Mouse (Mus musculus) E14TG2a.4 (cell line): ENCODE measurements around the gene Prf1.

Experiments used
- H3K27me3 ChIP-seq: 2 replicates; pipeline ENCODE4 v1.6.1; 2014; ENCODE audit warnings: low read length, control low read depth; ENCODE audit not compliant: insufficient read depth
- H3K36me3 ChIP-seq: 2 replicates; pipeline ENCODE4 v1.6.1; 2014; ENCODE audit warnings: low read length, control low read depth; ENCODE audit not compliant: insufficient read depth
- H3K4me1 ChIP-seq: replicated peaks from 2 replicates; pipeline ENCODE4 v1.6.1; 2014; ENCODE audit warnings: low read depth, low read length, control low read depth
- H3K4me3 ChIP-seq: replicated peaks from 2 replicates; pipeline ENCODE4 v1.5.1; 2014; ENCODE audit warnings: mild to moderate bottlenecking, low read length
- H3K9me3 ChIP-seq: 2 replicates; pipeline ENCODE4 v1.6.1; 2014; ENCODE audit warnings: low read length, control low read depth
- CTCF ChIP-seq: conservative IDR thresholded peaks from 2 replicates; pipeline ENCODE4 v1.5.1; 2014; ENCODE audit warnings: low read length
- NANOG ChIP-seq: IDR thresholded peaks from 2 replicates; pipeline ENCODE4 v1.6.1; 2014; ENCODE audit warnings: borderline replicate concordance, low read length, mixed read lengths
- POU5F1 ChIP-seq: IDR thresholded peaks from 2 replicates; pipeline ENCODE4 v1.6.1; 2014; ENCODE audit warnings: low read length, borderline replicate concordance

Gene Prf1

DNA sequence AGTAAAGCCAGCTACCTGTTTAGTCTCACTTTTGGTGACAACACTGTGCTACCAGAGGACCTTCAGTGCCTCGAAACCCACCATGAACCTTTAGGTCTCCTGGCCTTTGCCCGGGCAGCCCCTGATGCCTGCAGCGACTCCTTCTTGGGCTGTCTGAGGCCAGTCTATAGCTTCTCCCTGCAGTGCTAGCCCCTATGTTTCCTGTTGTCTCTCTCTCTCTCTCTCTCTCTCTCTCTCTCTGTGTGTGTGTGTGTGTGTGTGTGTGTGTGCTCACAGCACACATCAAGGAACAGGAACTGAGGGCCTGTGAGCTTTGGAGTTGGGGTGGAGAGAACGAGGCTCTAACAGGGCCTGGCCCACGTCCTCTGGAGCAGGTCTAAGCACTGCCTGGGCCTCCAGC, 39.0 kb downstream of the Prf1 start:
- TF ChIP-seq NANOG (no peak), CTCF (no peak), POU5F1 (no peak)
- Histone ChIP-seq H3K36me3 (peaks cover 94% of the 10 kb centered on the region), H3K4me1 (peaks cover 62% of the 10 kb centered on the region), H3K9me3 (no peaks in the 10 kb centered on the region), H3K27me3 (no peaks in the 10 kb centered on the region), H3K4me3 (no peak overlapping the region)

GRCm38 (mm10) chr10:61337665-61338064, 40.0 kb downstream of the Prf1 start:
- TF ChIP-seq CTCF (no peak), NANOG (no peak), POU5F1 (no peak)

GRCm38 (mm10) chr10:61339216-61339615, 41.6 kb downstream of the Prf1 start:
- H3K9me3 ChIP-seq: no peaks in the 10 kb centered on the region
- H3K4me3 ChIP-seq: no peak overlapping the region
- peaks cover 95% of the 10 kb centered on the region for H3K36me3 ChIP-seq
- H3K4me1 ChIP-seq: peaks cover 84% of the 10 kb centered on the region
- TF ChIP-seq POU5F1 (no peak), CTCF (peak; percentile 61)
- no peaks in the 10 kb centered on the region for H3K27me3 ChIP-seq

More at GRCm38 (mm10) chr10:61337665-61338064, 40.0 kb downstream of the Prf1 start:
- Histone ChIP-seq H3K36me3 (peaks cover 94% of the 10 kb centered on the region), H3K4me3 (no peak overlapping the region), H3K9me3 (no peaks in the 10 kb centered on the region), H3K27me3 (no peaks in the 10 kb centered on the region), H3K4me1 (peaks cover 71% of the 10 kb centered on the region)

- no peaks in the 10 kb centered on the region for H3K9me3 ChIP-seq
- peaks cover 89% of the 10 kb centered on the region for H3K4me1 ChIP-seq
Observed at GRCm38 (mm10) chr10:61340247-61340646, 42.6 kb downstream of the Prf1 start.

DNA sequence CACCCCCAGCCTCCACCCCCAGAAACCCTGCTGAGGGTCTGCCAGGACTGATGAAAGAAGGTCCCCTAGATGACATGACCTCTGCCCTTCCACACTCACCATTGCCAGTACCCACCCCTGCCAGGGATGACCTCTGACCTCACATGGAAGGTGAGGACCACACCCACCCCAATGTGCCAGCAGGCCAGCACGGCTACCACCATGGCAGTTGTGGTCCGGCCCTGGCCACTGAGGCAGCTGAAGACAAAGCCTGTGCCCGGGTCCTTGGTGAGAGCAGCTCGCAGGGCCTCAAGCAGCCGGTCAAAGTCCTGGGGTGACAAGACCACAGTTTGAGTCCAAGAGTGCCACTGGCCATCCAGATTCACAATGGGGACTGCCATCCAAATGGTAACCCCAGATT, 43.4 kb downstream of the Prf1 start:
- H3K4me3 ChIP-seq: no peak overlapping the region
- peaks cover 97% of the 10 kb centered on the region for H3K36me3 ChIP-seq
- TF ChIP-seq NANOG: no peak
- no peak for TF ChIP-seq POU5F1
- no peak for TF ChIP-seq CTCF
- H3K9me3 ChIP-seq: no peaks in the 10 kb centered on the region
- no peaks in the 10 kb centered on the region for H3K27me3 ChIP-seq
- peaks cover 92% of the 10 kb centered on the region for H3K4me1 ChIP-seq

More at GRCm38 (mm10) chr10:61340247-61340646, 42.6 kb downstream of the Prf1 start:
- no peak overlapping the region for H3K4me3 ChIP-seq
- no peaks in the 10 kb centered on the region for H3K27me3 ChIP-seq
- H3K36me3 ChIP-seq: peaks cover 95% of the 10 kb centered on the region
- TF ChIP-seq NANOG (no peak), POU5F1 (no peak), CTCF (no peak)

DNA sequence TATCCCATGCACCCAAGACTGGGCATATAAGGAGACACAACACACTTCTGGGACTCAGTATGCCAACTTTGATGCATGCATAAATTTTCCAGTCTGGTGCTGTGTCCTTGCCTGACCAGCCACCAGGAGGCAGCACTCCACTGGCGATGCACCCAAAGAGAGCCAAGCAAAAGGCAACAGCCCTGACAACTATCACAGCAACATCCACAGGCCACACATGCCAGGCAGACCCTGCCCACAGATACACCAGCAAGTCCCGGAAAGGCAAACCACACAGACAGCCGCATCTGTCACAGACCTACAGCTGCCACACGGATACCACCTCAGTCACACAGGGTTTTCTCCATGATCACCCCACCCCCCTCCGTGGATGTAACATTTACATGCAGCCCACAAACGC, 43.9 kb downstream of the Prf1 start:
- TF ChIP-seq CTCF (peak; percentile 90), POU5F1 (no peak)
- no peak overlapping the region for H3K4me3 ChIP-seq
- peaks cover 99% of the 10 kb centered on the region for H3K36me3 ChIP-seq

DNA sequence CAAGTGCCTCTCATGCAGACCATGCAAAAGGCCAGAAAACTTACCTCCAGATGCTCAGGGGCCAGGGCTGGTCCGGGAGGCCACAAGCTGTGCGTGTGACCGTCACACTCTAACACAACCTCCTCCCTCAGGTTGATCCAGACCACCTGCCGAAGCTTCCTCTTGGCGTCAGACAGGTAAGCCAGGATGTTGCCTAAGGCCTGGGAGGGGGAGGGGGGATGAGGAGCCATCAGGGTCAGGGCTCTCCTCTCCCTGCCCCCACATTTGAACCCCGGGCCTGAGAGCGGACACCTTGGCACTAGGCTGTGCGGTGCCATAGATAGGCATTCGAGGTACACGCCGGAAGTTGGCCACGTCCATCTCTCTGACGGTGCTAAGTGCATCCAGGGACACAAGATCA, 45.1 kb downstream of the Prf1 start:
- no peaks in the 10 kb centered on the region for H3K9me3 ChIP-seq
- TF ChIP-seq NANOG: no peak
- no peak for TF ChIP-seq CTCF
- no peak for TF ChIP-seq POU5F1
- H3K4me1 ChIP-seq: peaks cover 92% of the 10 kb centered on the region
- no peak overlapping the region for H3K4me3 ChIP-seq
- H3K36me3 ChIP-seq: peaks cover 99% of the 10 kb centered on the region
- H3K27me3 ChIP-seq: no peaks in the 10 kb centered on the region

More for the DNA sequence above, 43.9 kb downstream of the Prf1 start:
- no peaks in the 10 kb centered on the region for H3K9me3 ChIP-seq
- H3K27me3 ChIP-seq: no peaks in the 10 kb centered on the region
- peaks cover 92% of the 10 kb centered on the region for H3K4me1 ChIP-seq

DNA sequence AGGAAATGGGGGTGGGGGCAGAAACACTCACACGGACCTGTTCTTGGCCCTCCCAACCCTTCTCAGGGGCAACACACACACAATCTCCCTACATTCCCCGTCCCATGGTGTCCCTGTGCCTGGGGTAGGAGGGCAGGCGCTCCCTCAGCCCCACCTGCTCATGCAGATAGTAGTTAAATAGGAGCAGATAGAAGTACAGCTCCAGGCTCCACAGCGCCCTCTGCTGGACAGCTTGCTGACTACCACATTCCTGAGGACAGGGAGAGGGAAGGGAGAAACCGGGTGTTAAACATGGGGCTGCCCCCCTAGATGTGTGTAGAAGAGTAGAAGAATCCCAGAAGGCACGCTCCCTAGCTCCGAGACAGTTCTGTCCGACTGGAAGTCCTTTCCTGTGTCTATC, 46.3 kb downstream of the Prf1 start:
- no peaks in the 10 kb centered on the region for H3K9me3 ChIP-seq
- no peaks in the 10 kb centered on the region for H3K27me3 ChIP-seq
- no peak overlapping the region for H3K4me3 ChIP-seq
- peaks cover 100% of the 10 kb centered on the region for H3K36me3 ChIP-seq
- peaks cover 98% of the 10 kb centered on the region for H3K4me1 ChIP-seq
- TF ChIP-seq CTCF (peak; percentile 83), NANOG (no peak)

DNA sequence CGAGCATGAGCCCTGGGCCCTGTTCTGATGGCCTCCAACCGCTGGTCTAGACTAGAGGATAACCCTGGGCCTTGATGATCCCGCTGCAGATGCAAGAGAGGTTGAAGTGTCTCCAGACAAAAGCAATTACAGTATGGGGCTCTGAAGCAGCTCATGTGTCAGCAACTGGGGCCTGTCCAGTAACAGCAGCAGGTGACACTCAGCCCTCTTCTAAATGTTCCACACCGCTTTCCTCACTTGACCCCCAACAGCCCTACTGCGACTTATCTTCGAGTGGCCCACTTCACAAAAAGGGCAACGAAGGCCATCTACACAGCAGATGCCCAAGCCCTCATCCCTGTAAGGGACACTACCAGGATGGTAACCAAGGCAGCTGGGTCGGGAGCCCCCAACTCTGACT, 47.5 kb downstream of the Prf1 start:
- no peak overlapping the region for H3K4me3 ChIP-seq
- peaks cover 98% of the 10 kb centered on the region for H3K4me1 ChIP-seq
- peaks cover 100% of the 10 kb centered on the region for H3K36me3 ChIP-seq
- H3K27me3 ChIP-seq: no peaks in the 10 kb centered on the region
- TF ChIP-seq CTCF (no peak), NANOG (no peak), POU5F1 (no peak)
- no peaks in the 10 kb centered on the region for H3K9me3 ChIP-seq
